Mouse (Mus musculus) liver, embryonic 14.5 days (tissue): ENCODE measurements at regions not wholly inside any gene's neighbourhood (a gene's known extent, or its start where the extent isn't known, plus 50 kb on each side); places are given as distances from the start of the nearest gene placed in this dataset.

ENCODE experiments used
- ATAC-seq: fragments of 200-750 bp; cut with Nextera tagmentation; 2 replicates; pipeline ENCODE4 v1.8.0; 2017; ENCODE audit warnings: moderate number of reproducible peaks, mild to moderate bottlenecking, moderate library complexity; ENCODE audit not compliant: insufficient read depth
- DNase-seq, 3 experiments: peaks; one replicate each; pipeline ENCODE4 v3.0.0-alpha.2; 2012 to 2013; ENCODE audit warnings: low read depth in 3 of 3, low spot score in 3 of 3
- H3K27ac ChIP-seq: fragments of 300-500 bp; sonication (generic); 2 replicates; pipeline ENCODE4 v1.5.1; 2014; ENCODE audit warnings: moderate library complexity, mild to moderate bottlenecking, control low read depth, inconsistent platforms
- H3K27me3 ChIP-seq: fragments of 300-500 bp; sonication (generic); 2 replicates; pipeline ENCODE4 v1.6.1; 2014; ENCODE audit warnings: mild to moderate bottlenecking, low read length, moderate library complexity; ENCODE audit not compliant: control insufficient read depth, insufficient read depth
- H3K36me3 ChIP-seq: fragments of 300-500 bp; sonication (generic); replicated peaks from 2 replicates; pipeline ENCODE4 v1.6.1; 2014; ENCODE audit warnings: low read depth; ENCODE audit not compliant: control insufficient read depth, insufficient read depth
- H3K4me1 ChIP-seq, 2 experiments: fragments of 200-500 bp in 1 of 2; fragments of 300-500 bp in 1 of 2; sonication (generic) in 1 of 2; replicated peaks; 2 replicates each; pipeline ENCODE4 v1.6.1; 2012 to 2014; ENCODE audit warnings: antibody characterized with exemption in 1 of 2, inconsistent platforms in 1 of 2, low read length in 1 of 2; ENCODE audit not compliant: control insufficient read depth in 2 of 2, insufficient read depth in 2 of 2
- H3K4me2 ChIP-seq: fragments of 300-500 bp; sonication (generic); 2 replicates; pipeline ENCODE4 v1.6.1; 2014; ENCODE audit warnings: low read depth, mild to moderate bottlenecking, control low read depth, moderate library complexity
- H3K4me3 ChIP-seq, 2 experiments: fragments of 200-500 bp in 1 of 2; fragments of 300-500 bp in 1 of 2; sonication (generic) in 1 of 2; 2 replicates each; pipeline ENCODE4 v1.5.1; 2012 to 2014; ENCODE audit warnings: low read depth in 2 of 2, low read length in 2 of 2, mild to moderate bottlenecking in 2 of 2, control low read depth in 1 of 2, inconsistent platforms in 1 of 2, moderate library complexity in 1 of 2; ENCODE audit not compliant: insufficient read depth in 1 of 2
- H3K9ac ChIP-seq: fragments of 300-500 bp; sonication (generic); replicated peaks from 2 replicates; pipeline ENCODE4 v1.6.1; 2014; ENCODE audit warnings: mild to moderate bottlenecking, control low read depth, moderate library complexity
- H3K9me3 ChIP-seq: fragments of 300-500 bp; sonication (generic); 2 replicates; pipeline ENCODE4 v1.6.1; 2016; ENCODE audit warnings: low read length, mixed read lengths; ENCODE audit not compliant: control insufficient read depth
- CTCF ChIP-seq: IDR thresholded peaks from 2 replicates; pipeline ENCODE4 v1.5.1; 2016; ENCODE audit warnings: antibody characterized with exemption, low read depth, control low read depth
- EP300 ChIP-seq: IDR thresholded peaks from 2 replicates; pipeline ENCODE4 v1.6.1; 2016; ENCODE audit warnings: antibody characterized with exemption, low read depth
- WGBS: fragments of 180-500 bp; shearing (Covaris S2); extraction: QIAGEN DNeasy Blood & Tissue Kit; methylation state at CpG from one replicate; pipeline ENCODE4 v1.1.7; 2014; ENCODE audit not compliant: insufficient replicate concordance; 5-methylcytosine and 5-hydroxymethylcytosine counted together

DNA sequence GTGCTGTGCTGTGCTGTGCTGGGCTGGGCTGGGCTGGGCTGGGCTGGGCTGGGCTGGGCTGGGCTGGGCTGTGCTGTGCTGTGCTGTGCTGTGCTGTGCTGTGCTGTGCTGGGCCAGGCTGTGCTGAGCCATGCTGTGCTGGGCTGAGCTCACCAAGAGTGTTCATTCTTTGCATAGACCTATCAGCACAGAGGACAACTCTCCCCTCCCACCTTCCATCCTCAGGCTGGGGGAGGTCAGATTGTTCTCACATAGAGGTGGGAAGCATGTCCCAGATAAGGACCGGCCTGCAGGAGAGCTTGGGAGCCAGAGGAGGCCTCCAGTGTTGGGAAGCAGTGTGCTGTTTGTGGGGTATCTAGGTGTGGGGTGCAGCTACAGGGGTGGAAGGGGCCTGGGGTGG lies 188.0 kb downstream of the Matn1 start:
- no peak for DNase-seq
- 13% methylated on average over 1 of the region's 1 CpGs for WGBS
- no peaks in the 10 kb centered on the region for H3K9me3 ChIP-seq
- H3K36me3 ChIP-seq, result no peaks in the 10 kb centered on the region
- H3K9ac ChIP-seq, result no peak overlapping the region
- no peaks in the 10 kb centered on the region for H3K4me1 ChIP-seq
- no peak overlapping the region for H3K4me2 ChIP-seq
- no peak for ATAC-seq
- TF ChIP-seq CTCF (no peak), EP300 (no peak)
- no peak overlapping the region for H3K27ac ChIP-seq
- no peak overlapping the region for H3K4me3 ChIP-seq
- H3K27me3 ChIP-seq, result no peaks in the 10 kb centered on the region

DNA sequence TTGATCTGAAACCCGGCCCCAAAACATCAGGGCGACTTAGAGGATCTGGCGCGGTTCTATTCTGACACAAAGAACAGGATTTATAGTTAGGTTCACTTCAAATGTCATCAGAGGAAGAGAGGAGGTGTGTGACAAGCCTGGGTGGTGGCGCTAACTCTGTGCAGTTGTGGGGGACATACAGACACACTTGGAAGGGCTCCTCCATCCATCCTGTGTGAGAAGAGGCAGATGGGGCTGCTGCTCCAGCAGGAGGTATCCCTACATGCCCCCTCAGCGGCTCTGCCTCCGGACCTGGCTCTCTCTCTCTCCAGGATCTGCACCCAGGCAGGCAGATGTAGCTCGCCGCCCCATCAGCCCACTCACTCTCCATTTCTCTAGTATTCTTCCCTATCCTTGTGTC lies 188.6 kb downstream of the Matn1 start:
- no peak for DNase-seq
- Histone ChIP-seq H3K4me3 (no peak overlapping the region), H3K36me3 (no peaks in the 10 kb centered on the region), H3K27ac (no peak overlapping the region), H3K9ac (no peak overlapping the region), H3K9me3 (no peaks in the 10 kb centered on the region), H3K4me1 (no peaks in the 10 kb centered on the region), H3K27me3 (no peaks in the 10 kb centered on the region), H3K4me2 (no peak overlapping the region)
- 45% methylated on average over 9 of the region's 9 CpGs for WGBS
- no peak for ATAC-seq
- TF ChIP-seq CTCF (no peak), EP300 (no peak)

DNA sequence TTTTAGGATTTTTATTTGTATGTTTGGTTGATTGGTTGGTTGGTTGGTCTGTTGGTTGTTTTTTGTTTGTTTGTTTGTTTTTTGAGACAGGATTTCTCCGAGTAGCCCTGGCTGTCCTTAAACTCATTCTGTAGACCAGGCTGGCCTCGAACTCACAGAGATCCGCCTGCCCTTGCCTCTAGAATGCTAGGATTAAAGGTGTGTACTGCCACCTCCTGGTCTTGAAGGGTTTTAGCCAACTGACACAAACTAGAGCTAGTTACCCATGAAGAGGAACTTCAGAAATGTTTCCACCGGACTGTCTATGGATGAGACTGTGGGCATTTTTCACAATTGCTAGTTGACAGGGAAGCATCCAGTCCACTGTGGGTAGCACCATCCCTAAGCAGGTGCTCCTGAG lies 191.7 kb downstream of the Matn1 start:
- Histone ChIP-seq H3K27ac (no peak overlapping the region), H3K4me3 (no peak overlapping the region), H3K27me3 (no peaks in the 10 kb centered on the region), H3K9ac (no peak overlapping the region), H3K9me3 (no peaks in the 10 kb centered on the region), H3K4me2 (no peak overlapping the region), H3K36me3 (no peaks in the 10 kb centered on the region), H3K4me1 (no peaks in the 10 kb centered on the region)
- ATAC-seq (no peak), DNase-seq (no peak)
- WGBS, result 55% methylated on average over 4 of the region's 4 CpGs
- TF ChIP-seq CTCF (no peak), EP300 (no peak)

DNA sequence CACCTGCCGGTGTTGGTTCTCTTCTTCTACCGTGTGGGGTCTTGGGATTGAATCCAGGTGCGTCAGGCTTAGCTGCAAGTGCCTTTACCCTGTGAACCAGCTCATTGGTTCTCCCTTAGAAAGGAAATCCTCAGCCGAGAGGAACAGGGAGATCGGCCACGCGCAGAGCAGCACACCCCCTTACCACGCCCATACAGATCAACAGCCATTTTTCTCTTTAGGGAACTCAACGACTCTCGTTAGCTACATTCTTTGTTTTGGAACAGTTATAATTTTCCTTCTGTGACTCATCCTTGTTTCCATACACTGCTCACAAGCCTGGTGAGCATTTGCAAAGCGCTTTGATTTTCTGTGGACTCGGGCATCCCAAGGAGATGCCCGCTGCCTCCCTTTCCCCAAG lies 194.7 kb downstream of the Matn1 start:
- no peaks in the 10 kb centered on the region for H3K27me3 ChIP-seq
- H3K4me1 ChIP-seq, result no peaks in the 10 kb centered on the region
- TF ChIP-seq EP300 (no peak), CTCF (no peak)
- no peak overlapping the region for H3K4me2 ChIP-seq
- no peak overlapping the region for H3K27ac ChIP-seq
- 70% methylated on average over 13 of the region's 13 CpGs for WGBS
- ATAC-seq, result no peak
- no peaks in the 10 kb centered on the region for H3K36me3 ChIP-seq
- no peak for DNase-seq
- no peak overlapping the region for H3K9ac ChIP-seq
- no peak overlapping the region for H3K4me3 ChIP-seq
- H3K9me3 ChIP-seq, result no peaks in the 10 kb centered on the region

DNA sequence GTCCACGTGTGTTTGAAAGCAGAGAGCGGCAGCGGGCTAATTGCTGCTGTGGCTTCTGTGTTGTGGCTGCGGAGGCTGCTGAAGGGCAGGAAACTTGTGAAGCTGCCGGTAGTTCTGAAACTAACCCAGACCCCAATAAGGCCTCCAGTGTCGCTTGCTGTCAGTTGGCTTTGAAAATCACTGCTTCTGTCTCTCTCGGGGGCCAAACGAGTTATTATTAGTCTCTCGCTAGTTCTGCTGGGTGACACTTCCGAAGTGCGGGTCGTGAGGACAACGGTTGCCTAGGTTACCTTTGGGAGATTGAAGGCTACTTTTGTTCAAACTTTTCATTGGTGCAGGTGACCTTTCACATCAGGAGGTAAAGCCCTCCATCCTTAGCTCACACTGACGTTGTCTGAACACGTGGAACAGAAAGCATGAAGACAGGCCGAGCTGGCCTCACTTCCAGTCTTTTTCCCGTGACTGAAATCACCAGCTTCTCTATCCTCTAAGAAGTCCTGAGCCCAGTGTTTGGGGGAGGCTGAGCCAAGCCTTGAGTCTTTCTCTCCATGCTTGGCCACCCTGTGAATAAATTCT lies 197.8 kb downstream of the Matn1 start:
- Histone ChIP-seq H3K27ac (no peak overlapping the region), H3K9ac (no peak overlapping the region), H3K27me3 (no peaks in the 10 kb centered on the region), H3K36me3 (no peaks in the 10 kb centered on the region), H3K4me2 (no peak overlapping the region), H3K4me3 (no peak overlapping the region), H3K9me3 (no peaks in the 10 kb centered on the region), H3K4me1 (no peaks in the 10 kb centered on the region)
- 72% methylated on average over 17 of the region's 17 CpGs for WGBS
- no peak for TF ChIP-seq CTCF
- no peak for TF ChIP-seq EP300
- ATAC-seq, result no peak
- no peak for DNase-seq
